Mouse (Mus musculus): ENCODE results near the gene Recql5. TPM values are rescaled to one million over a fixed set of nuclear protein-coding genes. Genes with fewer than 3 reads are reported as not detected.

Gene Recql5
- polyA plus RNA-seq, 1 experiment from 2014 or later, result 18.0 TPM

- H3K4me3 ChIP-seq (replicated peaks; ENCODE audit: low read depth, low read length), result no peak overlapping the region
- no peak overlapping the region for H3K27ac ChIP-seq (replicated peaks; ENCODE audit: low read depth, low read length)
- H3K36me3 ChIP-seq (ENCODE audit: control insufficient read depth, insufficient read depth, low read length), result peaks cover 69% of the 10 kb centered on the region
- no peaks in the 10 kb centered on the region for H3K27me3 ChIP-seq (ENCODE audit: control insufficient read depth, insufficient read depth, low read length)
- 91% methylated on average over 10 of the region's 10 CpGs for WGBS
- H3K4me1 ChIP-seq (ENCODE audit: control insufficient read depth, insufficient read depth, low read length), result no peaks in the 10 kb centered on the region
- no peak overlapping the region for H3K4me2 ChIP-seq (ENCODE audit: low read length)
- ATAC-seq (ENCODE audit: low FRiP score, low TSS enrichment) (no peak), DNase-seq (no peak)
- H3K9me3 ChIP-seq (ENCODE audit: control insufficient read depth, low read length), result no peaks in the 10 kb centered on the region
- H3K9ac ChIP-seq (replicated peaks; ENCODE audit: low read length), result no peak overlapping the region
These were observed 31.8 kb upstream of the Recql5 start for GRCm38 (mm10) chr11:115964977-115965604.

- ATAC-seq (ENCODE audit: low FRiP score, low TSS enrichment) (no peak), DNase-seq (no peak)
- Histone ChIP-seq H3K27ac (replicated peaks; ENCODE audit: low read depth, low read length) (no peak overlapping the region), H3K4me3 (replicated peaks; ENCODE audit: low read depth, low read length) (no peak overlapping the region), H3K4me1 (ENCODE audit: control insufficient read depth, insufficient read depth, low read length) (no peaks in the 10 kb centered on the region), H3K36me3 (ENCODE audit: control insufficient read depth, insufficient read depth, low read length) (peaks cover 79% of the 10 kb centered on the region), H3K27me3 (ENCODE audit: control insufficient read depth, insufficient read depth, low read length) (no peaks in the 10 kb centered on the region), H3K4me2 (ENCODE audit: low read length) (no peak overlapping the region), H3K9me3 (ENCODE audit: control insufficient read depth, low read length) (no peaks in the 10 kb centered on the region), H3K9ac (replicated peaks; ENCODE audit: low read length) (no peak overlapping the region)
- WGBS, result 96% methylated on average over 9 of the region's 9 CpGs
These were observed 29.6 kb upstream of the Recql5 start for GRCm38 (mm10) chr11:115962651-115963412.

- DNase-seq (no peak), ATAC-seq (ENCODE audit: low FRiP score, low TSS enrichment) (no peak)
- Histone ChIP-seq H3K4me3 (replicated peaks; ENCODE audit: low read depth, low read length) (no peak overlapping the region), H3K4me1 (ENCODE audit: control insufficient read depth, insufficient read depth, low read length) (no peaks in the 10 kb centered on the region), H3K36me3 (ENCODE audit: control insufficient read depth, insufficient read depth, low read length) (peaks cover 72% of the 10 kb centered on the region), H3K27me3 (ENCODE audit: control insufficient read depth, insufficient read depth, low read length) (no peaks in the 10 kb centered on the region), H3K27ac (replicated peaks; ENCODE audit: low read depth, low read length) (no peak overlapping the region), H3K9ac (replicated peaks; ENCODE audit: low read length) (no peak overlapping the region), H3K9me3 (ENCODE audit: control insufficient read depth, low read length) (no peaks in the 10 kb centered on the region), H3K4me2 (ENCODE audit: low read length) (no peak overlapping the region)
- 95% methylated on average over 9 of the region's 9 CpGs for WGBS
These were observed 25.7 kb upstream of the Recql5 start for GRCm38 (mm10) chr11:115959018-115959417.

- Histone ChIP-seq H3K4me3 (replicated peaks; ENCODE audit: low read depth, low read length) (no peak overlapping the region), H3K9ac (replicated peaks; ENCODE audit: low read length) (no peak overlapping the region), H3K27me3 (ENCODE audit: control insufficient read depth, insufficient read depth, low read length) (no peaks in the 10 kb centered on the region), H3K4me2 (ENCODE audit: low read length) (no peak overlapping the region), H3K36me3 (ENCODE audit: control insufficient read depth, insufficient read depth, low read length) (peaks cover 72% of the 10 kb centered on the region), H3K27ac (replicated peaks; ENCODE audit: low read depth, low read length) (no peak overlapping the region), H3K9me3 (ENCODE audit: control insufficient read depth, low read length) (no peaks in the 10 kb centered on the region), H3K4me1 (ENCODE audit: control insufficient read depth, insufficient read depth, low read length) (no peaks in the 10 kb centered on the region)
- DNase-seq (no peak), ATAC-seq (ENCODE audit: low FRiP score, low TSS enrichment) (no peak)
- WGBS, result 71% methylated on average over 7 of the region's 7 CpGs
These were observed 24.7 kb upstream of the Recql5 start for GRCm38 (mm10) chr11:115957971-115958370.

GRCm38 (mm10) chr11:115956453-115956852, 23.2 kb upstream of the Recql5 start:
- Histone ChIP-seq H3K4me3 (replicated peaks; ENCODE audit: low read depth, low read length) (no peak overlapping the region), H3K27ac (replicated peaks; ENCODE audit: low read depth, low read length) (0 out of 2 replicates have a peak overlapping the region, but pooled peaks have one; percentile 8), H3K36me3 (ENCODE audit: control insufficient read depth, insufficient read depth, low read length) (peaks cover 71% of the 10 kb centered on the region), H3K9ac (replicated peaks; ENCODE audit: low read length) (no peak overlapping the region), H3K27me3 (ENCODE audit: control insufficient read depth, insufficient read depth, low read length) (no peaks in the 10 kb centered on the region), H3K4me2 (ENCODE audit: low read length) (no peak overlapping the region), H3K9me3 (ENCODE audit: control insufficient read depth, low read length) (no peaks in the 10 kb centered on the region), H3K4me1 (ENCODE audit: control insufficient read depth, insufficient read depth, low read length) (no peaks in the 10 kb centered on the region)
- DNase-seq, result peak; percentile 31
- WGBS, result 11% methylated on average over 4 of the region's 4 CpGs
- ATAC-seq (ENCODE audit: low FRiP score, low TSS enrichment), result no peak

GRCm38 (mm10) chr11:115955195-115955858, 22.1 kb upstream of the Recql5 start:
- no peaks in the 10 kb centered on the region for H3K9me3 ChIP-seq (ENCODE audit: control insufficient read depth, low read length)
- no peak overlapping the region for H3K4me2 ChIP-seq (ENCODE audit: low read length)
- H3K27me3 ChIP-seq (ENCODE audit: control insufficient read depth, insufficient read depth, low read length), result no peaks in the 10 kb centered on the region
- peaks cover 71% of the 10 kb centered on the region for H3K36me3 ChIP-seq (ENCODE audit: control insufficient read depth, insufficient read depth, low read length)
- WGBS, result 67% methylated on average over 10 of the region's 10 CpGs
- ATAC-seq (ENCODE audit: low FRiP score, low TSS enrichment) (no peak), DNase-seq (peak; percentile 17)
- no peaks in the 10 kb centered on the region for H3K4me1 ChIP-seq (ENCODE audit: control insufficient read depth, insufficient read depth, low read length)
- no peak overlapping the region for H3K9ac ChIP-seq (replicated peaks; ENCODE audit: low read length)
- no peak overlapping the region; the same call in 1 of the 2 replicates for H3K27ac ChIP-seq (replicated peaks; ENCODE audit: low read depth, low read length)
- H3K4me3 ChIP-seq (replicated peaks; ENCODE audit: low read depth, low read length), result no peak overlapping the region

GRCm38 (mm10) chr11:115954712-115955111, 21.4 kb upstream of the Recql5 start:
- H3K27me3 ChIP-seq (ENCODE audit: control insufficient read depth, insufficient read depth, low read length), result no peaks in the 10 kb centered on the region
- H3K9me3 ChIP-seq (ENCODE audit: control insufficient read depth, low read length), result no peaks in the 10 kb centered on the region
- H3K4me2 ChIP-seq (ENCODE audit: low read length), result no peak overlapping the region
- H3K9ac ChIP-seq (replicated peaks; ENCODE audit: low read length), result no peak overlapping the region
- WGBS, result 92% methylated on average over 5 of the region's 5 CpGs
- peaks cover 70% of the 10 kb centered on the region for H3K36me3 ChIP-seq (ENCODE audit: control insufficient read depth, insufficient read depth, low read length)
- no peaks in the 10 kb centered on the region for H3K4me1 ChIP-seq (ENCODE audit: control insufficient read depth, insufficient read depth, low read length)
- no peak for DNase-seq
- ATAC-seq (ENCODE audit: low FRiP score, low TSS enrichment), result no peak
- H3K4me3 ChIP-seq (replicated peaks; ENCODE audit: low read depth, low read length), result no peak overlapping the region
- no peak overlapping the region for H3K27ac ChIP-seq (replicated peaks; ENCODE audit: low read depth, low read length)

- no peak overlapping the region for H3K27ac ChIP-seq (replicated peaks; ENCODE audit: low read depth, low read length)
- 87% methylated on average over 2 of the region's 2 CpGs for WGBS
These were observed 17.4 kb upstream of the Recql5 start for GRCm38 (mm10) chr11:115950719-115951118.

More at GRCm38 (mm10) chr11:115950719-115951118, 17.4 kb upstream of the Recql5 start:
- Histone ChIP-seq H3K4me1 (ENCODE audit: control insufficient read depth, insufficient read depth, low read length) (no peaks in the 10 kb centered on the region), H3K9me3 (ENCODE audit: control insufficient read depth, low read length) (no peaks in the 10 kb centered on the region), H3K27me3 (ENCODE audit: control insufficient read depth, insufficient read depth, low read length) (no peaks in the 10 kb centered on the region), H3K4me3 (replicated peaks; ENCODE audit: low read depth, low read length) (no peak overlapping the region), H3K4me2 (ENCODE audit: low read length) (no peak overlapping the region), H3K9ac (replicated peaks; ENCODE audit: low read length) (no peak overlapping the region), H3K36me3 (ENCODE audit: control insufficient read depth, insufficient read depth, low read length) (peaks cover 84% of the 10 kb centered on the region)
- DNase-seq (no peak), ATAC-seq (ENCODE audit: low FRiP score, low TSS enrichment) (no peak)
